Mouse (Mus musculus) MEL (cell line): ENCODE measurements around the gene Sept9. TPM values are rescaled to one million over a fixed set of nuclear protein-coding genes. Genes with fewer than 3 reads are reported as not detected.

Source experiments
- DNase-seq: peaks from one replicate; pipeline ENCODE4 v3.0.0; 2011; ENCODE audit warnings: low read depth, low spot score
- H3K27ac ChIP-seq: 2 replicates; pipeline ENCODE4 v1.5.1; 2012; ENCODE audit warnings: low read depth, mild to moderate bottlenecking, control low read depth, low read length, moderate library complexity; ENCODE audit not compliant: control insufficient read depth
- H3K27me3 ChIP-seq, 2 experiments: fragments of 150-350 bp in 1 of 2; sonication (generic) in 1 of 2; 2 replicates each; pipeline ENCODE4 v1.6.1; 2012; ENCODE audit warnings: low read length in 2 of 2, mild to moderate bottlenecking in 2 of 2, improper control_type of control experiment in 1 of 2, moderate library complexity in 1 of 2; ENCODE audit not compliant: insufficient read depth in 2 of 2, control insufficient read depth in 1 of 2
- H3K36me3 ChIP-seq, 2 experiments: 2 replicates each; pipeline ENCODE4 v1.6.1; 2012 to 2014; ENCODE audit warnings: low read length in 2 of 2, improper control_type of control experiment in 1 of 2, inconsistent platforms in 1 of 2, mild to moderate bottlenecking in 1 of 2; ENCODE audit not compliant: insufficient read depth in 2 of 2, control insufficient read depth in 1 of 2
- H3K4me1 ChIP-seq, 2 experiments: fragments of 150-350 bp in 1 of 2; sonication (generic) in 1 of 2; 2 replicates each; pipeline ENCODE4 v1.6.1; 2012; ENCODE audit warnings: low read length in 2 of 2, improper control_type of control experiment in 1 of 2, mild to moderate bottlenecking in 1 of 2; ENCODE audit not compliant: insufficient read depth in 2 of 2, control insufficient read depth in 1 of 2
- H3K4me3 ChIP-seq, 2 experiments: fragments of 150-350 bp in 1 of 2; sonication (generic) in 1 of 2; 2 replicates each; pipeline ENCODE4 v1.5.1; 2012; ENCODE audit warnings: low read depth in 2 of 2, low read length in 2 of 2, mild to moderate bottlenecking in 2 of 2, moderate library complexity in 2 of 2, control low read depth in 1 of 2, improper control_type of control experiment in 1 of 2; ENCODE audit not compliant: control insufficient read depth in 1 of 2, insufficient read depth in 1 of 2
- H3K79me2 ChIP-seq: 2 replicates; pipeline ENCODE4 v1.6.1; 2012; ENCODE audit warnings: mild to moderate bottlenecking, low read length, moderate library complexity; ENCODE audit not compliant: control insufficient read depth, poor library complexity, insufficient read depth
- H3K9ac ChIP-seq: 2 replicates; pipeline ENCODE4 v1.6.1; 2012; ENCODE audit warnings: low read depth, mild to moderate bottlenecking, control low read depth, low read length, moderate library complexity; ENCODE audit not compliant: control insufficient read depth, poor library complexity, severe bottlenecking
- H3K9me3 ChIP-seq: fragments of 150-350 bp; sonication (generic); replicated peaks from 2 replicates; pipeline ENCODE4 v1.6.1; 2012; ENCODE audit warnings: mild to moderate bottlenecking, low read length, improper control_type of control experiment, moderate library complexity; ENCODE audit not compliant: insufficient read depth
- CHD1 ChIP-seq: IDR thresholded peaks from 2 replicates; pipeline ENCODE4 v1.6.1; 2012; ENCODE audit warnings: low read depth, mild to moderate bottlenecking, inconsistent platforms, low read length, improper control_type of control experiment
- CTCF ChIP-seq, 3 experiments: IDR thresholded peaks in 2 of 3; conservative IDR thresholded peaks in 1 of 3; 2 replicates each; pipeline ENCODE4 v1.5.1; 2011 to 2012; ENCODE audit warnings: low read length in 3 of 3, low read depth in 2 of 3, mild to moderate bottlenecking in 2 of 3, improper control_type of control experiment in 1 of 3, inconsistent platforms in 1 of 3, mixed read lengths in 1 of 3, moderate library complexity in 1 of 3; ENCODE audit not compliant: control insufficient read depth in 1 of 3, insufficient read depth in 1 of 3, poor library complexity in 1 of 3, severe bottlenecking in 1 of 3
- E2F4 ChIP-seq: IDR thresholded peaks from 2 replicates; pipeline ENCODE4 v1.6.1; 2011; ENCODE audit warnings: low read depth, low read length, improper control_type of control experiment, borderline replicate concordance
- ELF1 ChIP-seq: IDR thresholded peaks from 2 replicates; pipeline ENCODE4 v1.6.1; 2014; ENCODE audit warnings: low read depth, mild to moderate bottlenecking, inconsistent platforms, low read length, improper control_type of control experiment, moderate library complexity
- GABPA ChIP-seq: IDR thresholded peaks from 2 replicates; pipeline ENCODE4 v1.6.1; 2012; ENCODE audit warnings: low read depth, mild to moderate bottlenecking, inconsistent platforms, low read length, improper control_type of control experiment, moderate library complexity
- GATA1 ChIP-seq: IDR thresholded peaks from 2 replicates; pipeline ENCODE4 v1.6.1; 2011; ENCODE audit warnings: low read depth, low read length, improper control_type of control experiment
- HCFC1 ChIP-seq: IDR thresholded peaks from 2 replicates; pipeline ENCODE4 v1.6.1; 2012; ENCODE audit warnings: low read depth, mild to moderate bottlenecking, inconsistent platforms, low read length, improper control_type of control experiment, moderate library complexity
- JUND ChIP-seq: IDR thresholded peaks from 2 replicates; pipeline ENCODE4 v1.6.1; 2011; ENCODE audit warnings: low read depth, mild to moderate bottlenecking, improper control_type of control experiment, low read length
- KAT2A ChIP-seq: conservative IDR thresholded peaks from 2 replicates; pipeline ENCODE4 v1.6.1; 2012; ENCODE audit warnings: low read depth, low read length, improper control_type of control experiment, inconsistent platforms
- MAX ChIP-seq: IDR thresholded peaks from 2 replicates; pipeline ENCODE4 v1.6.1; 2011; ENCODE audit warnings: low read length, improper control_type of control experiment
- MAZ ChIP-seq: IDR thresholded peaks from 2 replicates; pipeline ENCODE4 v1.6.1; 2012; ENCODE audit warnings: low read depth, mild to moderate bottlenecking, inconsistent platforms, low read length, improper control_type of control experiment
- MEF2A ChIP-seq: IDR thresholded peaks from 2 replicates; pipeline ENCODE4 v1.6.1; 2014; ENCODE audit warnings: low read depth, mild to moderate bottlenecking, inconsistent platforms, low read length, improper control_type of control experiment; ENCODE audit not compliant: poor library complexity, insufficient replicate concordance, severe bottlenecking; ENCODE audit errors: extremely low read depth
- MXI1 ChIP-seq: IDR thresholded peaks from 2 replicates; pipeline ENCODE4 v1.6.1; 2011; ENCODE audit warnings: mild to moderate bottlenecking, low read depth, low read length, improper control_type of control experiment
- MYC ChIP-seq: IDR thresholded peaks from 2 replicates; pipeline ENCODE4 v1.6.1; 2011; ENCODE audit warnings: low read depth, mild to moderate bottlenecking, low read length, improper control_type of control experiment, moderate library complexity
- NELFE ChIP-seq: IDR thresholded peaks from 2 replicates; pipeline ENCODE4 v1.6.1; 2011; ENCODE audit warnings: low read depth, low read length, improper control_type of control experiment
- NRF1 ChIP-seq: IDR thresholded peaks from 2 replicates; pipeline ENCODE4 v1.6.1; 2014; ENCODE audit warnings: low read depth, mild to moderate bottlenecking, inconsistent platforms, low read length, improper control_type of control experiment, moderate library complexity; ENCODE audit not compliant: poor library complexity, insufficient read depth, severe bottlenecking
- POLR2A ChIP-seq, 2 experiments: IDR thresholded peaks; 2 replicates each; pipeline ENCODE4 v1.6.1; 2011 to 2012; ENCODE audit warnings: low read length in 2 of 2, mild to moderate bottlenecking in 2 of 2, control low read depth in 1 of 2, improper control_type of control experiment in 1 of 2, low read depth in 1 of 2, moderate library complexity in 1 of 2; ENCODE audit not compliant: control insufficient read depth in 1 of 2, insufficient read depth in 1 of 2, poor library complexity in 1 of 2
- POLR2AphosphoS2 ChIP-seq: IDR thresholded peaks from 2 replicates; pipeline ENCODE4 v1.6.1; 2011; ENCODE audit warnings: low read length, improper control_type of control experiment
- POLR2AphosphoS5 ChIP-seq: IDR thresholded peaks from 2 replicates; pipeline ENCODE4 v1.6.1; 2012; ENCODE audit warnings: low read depth, borderline replicate concordance, mild to moderate bottlenecking, inconsistent platforms, low read length, moderate library complexity, mixed read lengths
- SIN3A ChIP-seq: IDR thresholded peaks from 2 replicates; pipeline ENCODE4 v1.6.1; 2012; ENCODE audit warnings: low read length, improper control_type of control experiment, inconsistent platforms
- TAL1 ChIP-seq: IDR thresholded peaks from 2 replicates; pipeline ENCODE4 v1.6.1; 2012; ENCODE audit warnings: mild to moderate bottlenecking, inconsistent platforms, low read length, moderate library complexity, mixed read lengths
- TBP ChIP-seq: IDR thresholded peaks from 2 replicates; pipeline ENCODE4 v1.8.0; 2011; ENCODE audit warnings: low read depth, low read length, improper control_type of control experiment
- TCF12 ChIP-seq: IDR thresholded peaks from 2 replicates; pipeline ENCODE4 v1.6.1; 2014; ENCODE audit warnings: low read depth, mild to moderate bottlenecking, inconsistent platforms, low read length, improper control_type of control experiment, moderate library complexity
- USF1 ChIP-seq: IDR thresholded peaks from 2 replicates; pipeline ENCODE4 v1.6.1; 2014; ENCODE audit warnings: low read depth, mild to moderate bottlenecking, inconsistent platforms, low read length, improper control_type of control experiment, moderate library complexity
- USF2 ChIP-seq, 2 experiments: IDR thresholded peaks; 2 replicates each; pipeline ENCODE4 v1.6.1; 2011 to 2012; ENCODE audit warnings: improper control_type of control experiment in 2 of 2, low read length in 2 of 2, borderline replicate concordance in 1 of 2, inconsistent platforms in 1 of 2, low read depth in 1 of 2, mild to moderate bottlenecking in 1 of 2; ENCODE audit not compliant: insufficient read depth in 1 of 2
- ZKSCAN1 ChIP-seq: IDR thresholded peaks from 2 replicates; pipeline ENCODE4 v1.6.1; 2012; ENCODE audit warnings: low read depth, mild to moderate bottlenecking, inconsistent platforms, low read length, improper control_type of control experiment, moderate library complexity
- ZNF384 ChIP-seq: IDR thresholded peaks from 2 replicates; pipeline ENCODE4 v1.6.1; 2012; ENCODE audit warnings: low read depth, mild to moderate bottlenecking, inconsistent platforms, low read length, improper control_type of control experiment
- polyA plus RNA-seq, 2 experiments: library from polyadenylated mRNA; stranded (reverse) in 1 of 2; unstranded in 1 of 2; fragments of >175 nt in 1 of 2; fragments of >200 nt in 1 of 2; gene quantifications; 2 replicates each; pipeline versions ENCODE4 v1.2.1 to v1.2.4; 2012; ENCODE audit warnings: low replicate concordance in 2 of 2, low read depth in 1 of 2; ENCODE audit not compliant: insufficient read length in 2 of 2, insufficient read depth in 1 of 2, missing spikeins in 1 of 2
- total RNA-seq: library from RNA; depleted of rRNA; stranded (reverse); fragments of 300-350 nt; gene quantifications from 2 replicates; pipeline ENCODE4 v1.2.3, GENCODE M21; 2012

The Sept9 gene
- total and polyA plus RNA-seq, 3 experiments, result 49.7 to 196 (median 163) TPM

GRCm38 (mm10) chr11:117163771-117164170, 35.7 kb upstream of the Sept9 start:
- no peaks in the 10 kb centered on the region for H3K27me3 ChIP-seq
- no peaks in the 10 kb centered on the region for H3K9me3 ChIP-seq
- H3K27ac ChIP-seq, result no peak overlapping the region
- no peak for DNase-seq
- H3K4me3 ChIP-seq, result no peak overlapping the region
- peaks cover 0 to 3% of the 10 kb centered on the region in 2 experiments; a peak in 1 of 4 replicates for H3K36me3 ChIP-seq
- no peak overlapping the region for H3K9ac ChIP-seq
- H3K4me1 ChIP-seq, result peaks cover 0 to 9% of the 10 kb centered on the region in 2 experiments; a peak in 2 of 4 replicates
- no peaks in the 10 kb centered on the region for H3K79me2 ChIP-seq
- TF ChIP-seq SIN3A (no peak), MEF2A (no peak), CTCF (IDR thresholded peaks at IDR 0.05 in 2 of 3, conservative IDR thresholded peaks at IDR 0.05 in 1 of 3; ENCODE audit: control insufficient read depth in 1 of 3, insufficient read depth in 1 of 3, low read depth in 2 of 3, low read length in 3 of 3, poor library complexity in 1 of 3, severe bottlenecking in 1 of 3) (no peak), POLR2A (IDR thresholded peaks at IDR 0.05; ENCODE audit: control insufficient read depth in 1 of 2, insufficient read depth in 1 of 2, low read depth in 1 of 2, low read length in 2 of 2, poor library complexity in 1 of 2) (no peak), CHD1 (no peak)
- TF ChIP-seq, all 39 proteins: peak for 0

GRCm38 (mm10) chr11:117168278-117169087, 31.0 kb upstream of the Sept9 start:
- peak overlapping the region; percentile 40 to 53 for H3K4me3 ChIP-seq
- no peaks in the 10 kb centered on the region for H3K9me3 ChIP-seq
- H3K4me1 ChIP-seq, result peaks cover 0 to 14% of the 10 kb centered on the region in 2 experiments; a peak in 2 of 4 replicates
- peak; percentile 86 for DNase-seq
- no peaks in the 10 kb centered on the region for H3K79me2 ChIP-seq
- peak overlapping the region; percentile 56 for H3K9ac ChIP-seq
- H3K27ac ChIP-seq, result peak overlapping the region; percentile 47
- H3K36me3 ChIP-seq, result peaks cover 0 to 6% of the 10 kb centered on the region in 2 experiments; a peak in 1 of 4 replicates
- no peaks in the 10 kb centered on the region for H3K27me3 ChIP-seq
- TF ChIP-seq GABPA, result no peak
- no peak; the same call in 1 of the 2 replicates for TF ChIP-seq GATA1
- no peak for TF ChIP-seq JUND
- no peak for TF ChIP-seq NRF1
- TF ChIP-seq TAL1, result no peak
- no peak for TF ChIP-seq ZNF384
- TF ChIP-seq SIN3A, result peak; percentile 62
- no peak; the same call in 1 of the 2 replicates for TF ChIP-seq MXI1
- no peak for TF ChIP-seq TBP
- peak; percentile 39 for TF ChIP-seq NELFE
- TF ChIP-seq MEF2A, result no peak
- no peak for TF ChIP-seq HCFC1
- peak; percentile 72 for TF ChIP-seq USF1
- no peak for TF ChIP-seq CTCF (IDR thresholded peaks at IDR 0.05 in 2 of 3, conservative IDR thresholded peaks at IDR 0.05 in 1 of 3; ENCODE audit: control insufficient read depth in 1 of 3, insufficient read depth in 1 of 3, low read depth in 2 of 3, low read length in 3 of 3, poor library complexity in 1 of 3, severe bottlenecking in 1 of 3)
- no peak for TF ChIP-seq KAT2A
- 0 out of 2 replicates have a peak, but pooled peaks have one; percentile 38 for TF ChIP-seq ELF1
- no peak for TF ChIP-seq CHD1
- no peak for TF ChIP-seq MAZ
- TF ChIP-seq MYC, result peak; percentile 64
- TF ChIP-seq POLR2AphosphoS5, result no peak
- no peak for TF ChIP-seq POLR2AphosphoS2
- TF ChIP-seq TCF12, result 0 out of 2 replicates have a peak, but pooled peaks have one; percentile 18
- peak; percentile 61 for TF ChIP-seq MAX
- TF ChIP-seq ZKSCAN1, result no peak
- no peak for TF ChIP-seq USF2 (IDR thresholded peaks at IDR 0.05; ENCODE audit: borderline replicate concordance in 1 of 2, insufficient read depth in 1 of 2, low read depth in 1 of 2, low read length in 2 of 2)
- peak in 1 of 2 experiments; percentile 49; a peak in 1 of 4 replicates for TF ChIP-seq POLR2A (IDR thresholded peaks at IDR 0.05; ENCODE audit: control insufficient read depth in 1 of 2, insufficient read depth in 1 of 2, low read depth in 1 of 2, low read length in 2 of 2, poor library complexity in 1 of 2)
- peak; percentile 92 for TF ChIP-seq E2F4
